Mouse (Mus musculus) kidney, adult 2 months (tissue): Measurements from ENCODE around the gene Dcp1a.

Source experiments
- CTCF ChIP-seq: fragments of 200-500 bp; conservative IDR thresholded peaks from 2 replicates; pipeline ENCODE4 v1.5.1; 2011; ENCODE audit warnings: low read depth, mild to moderate bottlenecking, control low read depth, low read length, moderate library complexity, mixed read lengths; ENCODE audit not compliant: insufficient read depth, insufficient read length
- POLR2A ChIP-seq: fragments of 200-500 bp; IDR thresholded peaks from one replicate; pipeline ENCODE4 v1.6.1; 2011; ENCODE audit warnings: low read depth, low read length, control low read depth

GRCm38 (mm10) chr14:30564451-30564850 is 85.1 kb downstream of the Dcp1a start:
- TF ChIP-seq CTCF (no peak), POLR2A (no peak)
